Mouse (Mus musculus) C2C12 (cell line): ENCODE measurements around the gene Abhd13.

Experiments used
- CEBPB ChIP-seq: IDR thresholded peaks from one replicate; pipeline ENCODE4 v1.6.1; 2011; ENCODE audit warnings: low read depth, mild to moderate bottlenecking, control low read depth, moderate library complexity
- CTCF ChIP-seq: IDR thresholded peaks from one replicate; pipeline ENCODE4 v1.5.1; 2011; ENCODE audit not compliant: control insufficient read depth, insufficient read depth, insufficient read length
- FOSL1 ChIP-seq: IDR thresholded peaks from one replicate; pipeline ENCODE4 v1.8.0; 2011; ENCODE audit warnings: mild to moderate bottlenecking, low read length; ENCODE audit not compliant: poor library complexity, insufficient read depth, severe bottlenecking
- MAX ChIP-seq: IDR thresholded peaks from one replicate; pipeline ENCODE4 v1.6.1; 2011; ENCODE audit warnings: mild to moderate bottlenecking, control low read depth
- MYOG ChIP-seq: IDR thresholded peaks from one replicate; pipeline ENCODE4 v1.6.1; 2011; ENCODE audit not compliant: control insufficient read depth, insufficient read length; ENCODE audit errors: extremely low read depth
- USF1 ChIP-seq: IDR thresholded peaks from one replicate; pipeline ENCODE4 v1.6.1; 2011; ENCODE audit warnings: low read depth, mild to moderate bottlenecking, control low read depth, moderate library complexity

- TF ChIP-seq USF1 (no peak), CTCF (no peak), MAX (no peak), MYOG (no peak), CEBPB (no peak), FOSL1 (no peak)
Observed at GRCm38 (mm10) chr8:9935574-9935973, 41.9 kb upstream of the Abhd13 start.
